Comparison of ENCODE assay signal across 8 mouse cellular contexts in the genomic region with DNA sequence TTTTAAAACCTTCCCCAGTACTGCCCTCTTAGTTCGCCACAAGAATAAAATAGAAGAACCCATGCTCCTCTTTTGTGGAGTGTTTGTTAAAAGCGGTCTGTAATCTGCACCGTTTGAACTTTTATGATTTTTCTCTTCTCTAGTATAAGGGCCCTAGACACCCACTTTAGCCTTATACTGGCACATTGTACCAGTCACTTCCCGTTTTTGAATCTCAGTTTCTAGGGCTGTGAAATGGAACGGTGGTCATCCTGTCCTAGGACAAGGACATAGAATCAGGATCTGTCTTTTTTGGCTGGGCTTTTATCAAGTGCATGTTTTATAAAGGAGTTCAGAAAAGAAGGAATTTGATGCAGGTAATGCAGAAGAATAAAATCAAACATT. TPM values are rescaled to one million over a fixed set of nuclear protein-coding genes. Genes with fewer than 3 reads are reported as not detected.
DNase-seq lines count a peak whose midpoint lies in the region; ATAC-seq and TF ChIP-seq lines count a peak whose summit lies in the region.

No protein-coding gene starts in this region.

- H3K36me3 ChIP-seq in testis, adult 2 months (ENCODE audit: control insufficient read depth, insufficient read depth, low read length) = no peaks in the 10 kb centered on the region
- H3K36me3 ChIP-seq in liver, embryonic 11.5 days (ENCODE audit: control insufficient read depth, insufficient read depth, low read length) = peaks cover 6% of the 10 kb centered on the region; the same call in 1 of the 2 replicates
- H3K36me3 ChIP-seq in stomach, embryonic 16.5 days (ENCODE audit: control insufficient read depth, insufficient read depth, low read length) = peaks cover 8% of the 10 kb centered on the region; the same call in 1 of the 2 replicates

- TF ChIP-seq CTCF in gastrocnemius, adult 2 months (IDR thresholded peaks at IDR 0.05) = no peak
- TF ChIP-seq CTCF in testis, adult 2 months (IDR thresholded peaks at IDR 0.05; ENCODE audit: control insufficient read depth, insufficient read depth, insufficient replicate concordance, low read depth, low read length) = no peak

- peaks cover 12% of the 10 kb centered on the region for H3K4me1 ChIP-seq in testis, adult 2 months (ENCODE audit: control insufficient read depth, insufficient read depth, low read length)
- peaks cover 22% of the 10 kb centered on the region for H3K4me1 ChIP-seq in liver, embryonic 11.5 days (replicated peaks; ENCODE audit: control insufficient read depth, insufficient read depth, low read length)
- peaks cover 28% of the 10 kb centered on the region for H3K4me1 ChIP-seq in stomach, embryonic 16.5 days (ENCODE audit: control insufficient read depth, insufficient read depth, low read length)

- ATAC-seq in liver, embryonic 11.5 days (replicated peaks; ENCODE audit: low FRiP score) = no peak
- no peak for ATAC-seq in stomach, embryonic 16.5 days (ENCODE audit: insufficient read depth, low FRiP score)
- no peak for ATAC-seq in monocyte, adult 5-6 weeks (replicated peaks; ENCODE audit: insufficient number of reproducible peaks, low FRiP score, low TSS enrichment, poor library complexity, severe bottlenecking)

- no peak for TF ChIP-seq POLR2A in testis, adult 2 months (IDR thresholded peaks at IDR 0.05; ENCODE audit: control insufficient read depth, low read depth, low read length)

- H3K27me3 ChIP-seq in testis, adult 2 months (ENCODE audit: control insufficient read depth, insufficient read depth, low read length) = no peaks in the 10 kb centered on the region
- H3K27me3 ChIP-seq in liver, embryonic 11.5 days (replicated peaks; ENCODE audit: control insufficient read depth, insufficient read depth, low read length) = no peaks in the 10 kb centered on the region
- H3K27me3 ChIP-seq in stomach, embryonic 16.5 days (ENCODE audit: control insufficient read depth, insufficient read depth, low read length) = no peaks in the 10 kb centered on the region

- WGBS in liver, embryonic 11.5 days = 11% methylated on average over 5 of the region's 5 CpGs
- 4% methylated on average over 5 of the region's 5 CpGs for WGBS in stomach, embryonic 16.5 days

- no peak for DNase-seq in gastrocnemius, adult 2 months
- no peak for DNase-seq in gastrocnemius, postnatal 10 days
- no peak for DNase-seq in testis, postnatal 14 days (ENCODE audit: low spot score)
- no peak for DNase-seq in liver, embryonic 11.5 days (ENCODE audit: low spot score)
- DNase-seq in left cerebral cortex, postnatal 4 days = no peak

- peak overlapping the region; percentile 98 for H3K4me3 ChIP-seq in gastrocnemius, adult 2 months
- peak overlapping the region; percentile 98 for H3K4me3 ChIP-seq in testis, adult 2 months (ENCODE audit: control insufficient read depth, low read depth, low read length)
- peak overlapping the region; percentile 78 for H3K4me3 ChIP-seq in liver, embryonic 11.5 days (ENCODE audit: low read depth, low read length)
- H3K4me3 ChIP-seq in stomach, embryonic 16.5 days (replicated peaks; ENCODE audit: low read length) = peak overlapping the region; percentile 76

- peak overlapping the region; percentile 94 for H3K27ac ChIP-seq in gastrocnemius, adult 2 months
- H3K27ac ChIP-seq in testis, adult 2 months (ENCODE audit: control insufficient read depth, insufficient read depth, low read depth, low read length) = peak overlapping the region; percentile 89
- peak overlapping the region; percentile 93 for H3K27ac ChIP-seq in liver, embryonic 11.5 days (ENCODE audit: low read depth, low read length)
- peak overlapping the region; percentile 95 for H3K27ac ChIP-seq in stomach, embryonic 16.5 days (ENCODE audit: low read length)

- peak overlapping the region; percentile 65 for H3K9ac ChIP-seq in liver, embryonic 11.5 days (ENCODE audit: low read depth, low read length)
- peak overlapping the region; percentile 83 for H3K9ac ChIP-seq in stomach, embryonic 16.5 days (ENCODE audit: low read length)

- no peaks in the 10 kb centered on the region for H3K9me3 ChIP-seq in liver, embryonic 11.5 days (ENCODE audit: control insufficient read depth, low read length)
- no peaks in the 10 kb centered on the region for H3K9me3 ChIP-seq in stomach, embryonic 16.5 days (replicated peaks; ENCODE audit: control insufficient read depth, low read length)

- intact Hi-C loops in gastrocnemius, adult 2 months (cut with DNase I) = loop anchor here (5.0 kb wide), 1 partner anchor 72 kb away; the partner anchor contains the start of gene Ddi2
- intact Hi-C loops in left cerebral cortex, postnatal 4 days (cut with DNase I) = no loop called here

- peak overlapping the region; percentile 69 for H3K4me2 ChIP-seq in liver, embryonic 11.5 days
- peak overlapping the region; percentile 61 for H3K4me2 ChIP-seq in stomach, embryonic 16.5 days (ENCODE audit: low read depth, low read length)

RNA-seq across cellular contexts. Expression of gene Casp9, which starts 0.7 kb away (rescaled TPM):
- total RNA-seq in gastrocnemius, adult 2 months (2021) = 1 to 10 TPM; 2.2 to 2.5 TPM
- 1 to 10 TPM; 5.6 to 8.0 TPM for total RNA-seq in gastrocnemius, postnatal 10 days (2021)
- 7.8 and 8.0 TPM in 2 replicates for polyA plus RNA-seq in testis, adult 2 months (2012; rRNA removed)
- polyA plus RNA-seq in liver, embryonic 11.5 days (2014; fragmentation: Nextera tagmentation; extraction: Ambion mirVana) = 16.5 and 18.3 TPM in 2 replicates
- 23.7 and 25.8 TPM in 2 replicates for polyA plus RNA-seq in stomach, embryonic 16.5 days (2015; fragmentation: Nextera tagmentation; extraction: Ambion mirVana)
- 10 to 100 TPM; 26.9 to 29.7 TPM for total RNA-seq in left cerebral cortex, postnatal 4 days (2021)
- total RNA-seq in monocyte, adult 5-6 weeks (2017) = 23.4 to 41.6 TPM (median 39.5 TPM) in 3 replicates

RNA-seq across cellular contexts. Expression of gene Dnajc16, which starts 3.4 kb away (rescaled TPM):
- 10 to 100 TPM; 12.6 to 12.9 TPM for total RNA-seq in gastrocnemius, adult 2 months (2021)
- total RNA-seq in gastrocnemius, postnatal 10 days (2021) = 1 to 10 TPM; 8.6 to 9.1 TPM
- 11.3 and 12.2 TPM in 2 replicates for polyA plus RNA-seq in testis, adult 2 months (2012; rRNA removed)
- polyA plus RNA-seq in liver, embryonic 11.5 days (2014; fragmentation: Nextera tagmentation; extraction: Ambion mirVana) = 4.0 and 4.2 TPM in 2 replicates
- 4.5 and 4.7 TPM in 2 replicates for polyA plus RNA-seq in stomach, embryonic 16.5 days (2015; fragmentation: Nextera tagmentation; extraction: Ambion mirVana)
- total RNA-seq in left cerebral cortex, postnatal 4 days (2021) = 10 to 100 TPM; 22.4 to 27.9 TPM
- total RNA-seq in monocyte, adult 5-6 weeks (2017) = 5.1 to 7.6 TPM (median 6.4 TPM) in 3 replicates

RNA-seq across cellular contexts. Expression of gene Cela2a, which starts 31.8 kb away (rescaled TPM):
- not detected for total RNA-seq in gastrocnemius, adult 2 months (2021)
- total RNA-seq in gastrocnemius, postnatal 10 days (2021) = not detected
- 6.2 and 6.5 TPM in 2 replicates for polyA plus RNA-seq in testis, adult 2 months (2012; rRNA removed)
- not detected in 2 replicates for polyA plus RNA-seq in liver, embryonic 11.5 days (2014; fragmentation: Nextera tagmentation; extraction: Ambion mirVana)
- 754 and 1,267 TPM in 2 replicates for polyA plus RNA-seq in stomach, embryonic 16.5 days (2015; fragmentation: Nextera tagmentation; extraction: Ambion mirVana)
- total RNA-seq in left cerebral cortex, postnatal 4 days (2021) = not detected
- total RNA-seq in monocyte, adult 5-6 weeks (2017) = not detected in 3 replicates

RNA-seq across cellular contexts. Expression of gene Agmat, which starts 47.7 kb away (rescaled TPM):
- total RNA-seq in gastrocnemius, adult 2 months (2021) = not detected
- 1 to 10 TPM in 1 of 2 experiments, under 1 TPM in 1; 0.78 to 1.2 TPM for total RNA-seq in gastrocnemius, postnatal 10 days (2021)
- 0.07 TPM in 1 of 2 replicates, not detected in the other for polyA plus RNA-seq in testis, adult 2 months (2012; rRNA removed)
- 16.0 and 18.0 TPM in 2 replicates for polyA plus RNA-seq in liver, embryonic 11.5 days (2014; fragmentation: Nextera tagmentation; extraction: Ambion mirVana)
- 5.8 and 8.0 TPM in 2 replicates for polyA plus RNA-seq in stomach, embryonic 16.5 days (2015; fragmentation: Nextera tagmentation; extraction: Ambion mirVana)
- total RNA-seq in left cerebral cortex, postnatal 4 days (2021) = not detected
- not detected in 3 replicates for total RNA-seq in monocyte, adult 5-6 weeks (2017)

RNA-seq across cellular contexts. Expression of gene Ctrc, which starts 52.0 kb away (rescaled TPM):
- total RNA-seq in gastrocnemius, adult 2 months (2021) = not detected
- total RNA-seq in gastrocnemius, postnatal 10 days (2021) = not detected
- 0.66 and 1.4 TPM in 2 replicates for polyA plus RNA-seq in testis, adult 2 months (2012; rRNA removed)
- not detected in 2 replicates for polyA plus RNA-seq in liver, embryonic 11.5 days (2014; fragmentation: Nextera tagmentation; extraction: Ambion mirVana)
- 0.18 and 0.67 TPM in 2 replicates for polyA plus RNA-seq in stomach, embryonic 16.5 days (2015; fragmentation: Nextera tagmentation; extraction: Ambion mirVana)
- not detected for total RNA-seq in left cerebral cortex, postnatal 4 days (2021)
- total RNA-seq in monocyte, adult 5-6 weeks (2017) = not detected in 3 replicates
